Mouse (Mus musculus) neural tube, embryonic 10.5 days (tissue): ENCODE measurements around the gene Lrrc45.
A peak's percentile ranks its signal among the peaks of the same experiment; 100 is the strongest.

Source experiments
- DNase-seq: peaks from one replicate; pipeline ENCODE4 v3.0.0-alpha.2; 2017; ENCODE audit warnings: low spot score; ENCODE audit errors: extremely low spot score

The Lrrc45 gene

GRCm38 (mm10) chr11:120703696-120704454, 9.8 kb upstream of the Lrrc45 start:
- DNase-seq: no peak

GRCm38 (mm10) chr11:120704486-120705325, 9.0 kb upstream of the Lrrc45 start:
- peak; percentile 47 for DNase-seq

GRCm38 (mm10) chr11:120706120-120706519, 7.6 kb upstream of the Lrrc45 start:
- DNase-seq: no peak

GRCm38 (mm10) chr11:120707225-120707624, 6.5 kb upstream of the Lrrc45 start:
- peak; percentile 39 for DNase-seq

GRCm38 (mm10) chr11:120707969-120708368, 5.8 kb upstream of the Lrrc45 start:
- DNase-seq: no peak

- DNase-seq: no peak
Observed at GRCm38 (mm10) chr11:120709551-120709950, 4.2 kb upstream of the Lrrc45 start.

- peak; percentile 40 for DNase-seq
Observed at GRCm38 (mm10) chr11:120710672-120711071, 3.1 kb upstream of the Lrrc45 start.

GRCm38 (mm10) chr11:120711980-120712604, 1.6 kb upstream of the Lrrc45 start:
- DNase-seq: no peak

GRCm38 (mm10) chr11:120712771-120713568, 755 bp upstream of the Lrrc45 start:
- peak; percentile 84 for DNase-seq

- no peak for DNase-seq
Observed at GRCm38 (mm10) chr11:120714546-120714945, 821 bp downstream of the Lrrc45 start.

GRCm38 (mm10) chr11:120715131-120715530, 1.4 kb downstream of the Lrrc45 start:
- DNase-seq: no peak

- DNase-seq: no peak
Observed at GRCm38 (mm10) chr11:120719242-120719641, 5.5 kb downstream of the Lrrc45 start.

GRCm38 (mm10) chr11:120719841-120720376, 6.2 kb downstream of the Lrrc45 start:
- DNase-seq: no peak

GRCm38 (mm10) chr11:120720450-120720849, 6.7 kb downstream of the Lrrc45 start:
- DNase-seq: peak; percentile 91

- DNase-seq: peak; percentile 77
Observed at GRCm38 (mm10) chr11:120721124-120722066, 7.7 kb downstream of the Lrrc45 start, which contains the start of gene Rac3. Gene Rac3, plus strand, starts transcription at chr11:120721470.

- no peak for DNase-seq
Observed at GRCm38 (mm10) chr11:120722067-120722630, 8.4 kb downstream of the Lrrc45 start.

GRCm38 (mm10) chr11:120722761-120723382, 9.1 kb downstream of the Lrrc45 start:
- no peak for DNase-seq

- DNase-seq: no peak
Observed at GRCm38 (mm10) chr11:120723509-120723908, 9.8 kb downstream of the Lrrc45 start.
